Mouse (Mus musculus) liver, postnatal 0 days (tissue): ENCODE results near the gene Acot1. TPM values are rescaled to one million over a fixed set of nuclear protein-coding genes. Genes with fewer than 3 reads are reported as not detected.
A peak's percentile ranks its signal among the peaks of the same experiment; 100 is the strongest.
"Not testable (repeated sequence)": the region's sequence is repeated elsewhere in the genome, so short reads cannot be mapped to it uniquely, and the experiment has no call there.

ENCODE experiments used
- ATAC-seq: fragments of 200-750 bp; cut with Nextera tagmentation; 2 replicates; pipeline ENCODE4 v1.8.0; 2017; ENCODE audit warnings: mild to moderate bottlenecking, moderate library complexity
- DNase-seq: peaks from one replicate; pipeline ENCODE4 v3.0.0-alpha.2; 2016
- H3K27ac ChIP-seq: fragments of 300-500 bp; sonication (generic); 2 replicates; pipeline ENCODE4 v1.5.1; 2014; ENCODE audit warnings: antibody characterized with exemption, moderate library complexity, mild to moderate bottlenecking, low read depth
- H3K27me3 ChIP-seq: fragments of 300-500 bp; sonication (generic); 2 replicates; pipeline ENCODE4 v1.6.1; 2014; ENCODE audit warnings: low read length, control low read depth, mixed read lengths; ENCODE audit not compliant: insufficient read depth
- H3K36me3 ChIP-seq: fragments of 300-500 bp; sonication (generic); replicated peaks from 2 replicates; pipeline ENCODE4 v1.6.1; 2014; ENCODE audit warnings: mild to moderate bottlenecking, control low read depth, low read length, moderate library complexity, mixed read lengths; ENCODE audit not compliant: insufficient read depth
- H3K4me1 ChIP-seq: fragments of 300-500 bp; sonication (generic); 2 replicates; pipeline ENCODE4 v1.6.1; 2014; ENCODE audit warnings: antibody characterized with exemption, mild to moderate bottlenecking, control low read depth; ENCODE audit not compliant: insufficient read depth
- H3K4me2 ChIP-seq: fragments of 300-500 bp; sonication (generic); 2 replicates; pipeline ENCODE4 v1.6.1; 2014; ENCODE audit warnings: low read depth, mild to moderate bottlenecking, low read length, moderate library complexity, mixed read lengths
- H3K4me3 ChIP-seq: fragments of 300-500 bp; sonication (generic); 2 replicates; pipeline ENCODE4 v1.5.1; 2014; ENCODE audit warnings: low read depth, low read length
- H3K9ac ChIP-seq: fragments of 300-500 bp; sonication (generic); replicated peaks from 2 replicates; pipeline ENCODE4 v1.6.1; 2014; ENCODE audit warnings: mild to moderate bottlenecking, moderate library complexity
- H3K9me3 ChIP-seq: fragments of 300-500 bp; sonication (generic); 2 replicates; pipeline ENCODE4 v1.6.1; 2016; ENCODE audit warnings: mild to moderate bottlenecking, control low read depth, low read length, mixed read lengths
- CTCF ChIP-seq: sonication (generic); IDR thresholded peaks from 2 replicates; pipeline ENCODE4 v1.5.1; 2016; ENCODE audit warnings: antibody characterized with exemption, low read depth
- EP300 ChIP-seq: IDR thresholded peaks from 2 replicates; pipeline ENCODE4 v1.6.1; 2016; ENCODE audit warnings: antibody characterized with exemption, low read depth, mild to moderate bottlenecking
- WGBS: fragments of 180-500 bp; shearing (Covaris S2); extraction: QIAGEN DNeasy Blood & Tissue Kit; methylation state at CpG from one replicate; pipeline ENCODE4 v1.1.7; 2014; ENCODE audit not compliant: insufficient replicate concordance; 5-methylcytosine and 5-hydroxymethylcytosine counted together
- polyA plus RNA-seq: library from polyadenylated mRNA; unstranded; fragments of >200 nt; fragmentation: Nextera tagmentation; extraction: Ambion mirVana; gene quantifications from 2 replicates; pipeline ENCODE4 v1.2.1, GENCODE M21; 2015

The Acot1 gene
- polyA plus RNA-seq, 1 experiment from 2014 or later: 87.8 TPM

GRCm38 (mm10) chr12:84025888-84026287 lies 16.6 kb downstream of the Acot1 start:
- Histone ChIP-seq H3K27ac (no peak overlapping the region), H3K27me3 (no peaks in the 10 kb centered on the region), H3K4me1 (no peaks in the 10 kb centered on the region), H3K4me3 (no peak overlapping the region), H3K9me3 (no peaks in the 10 kb centered on the region), H3K4me2 (no peak overlapping the region), H3K9ac (no peak overlapping the region), H3K36me3 (no peaks in the 10 kb centered on the region)
- DNase-seq: no peak
- TF ChIP-seq CTCF (no peak), EP300 (no peak)
- no peak for ATAC-seq
- 75% methylated on average over 7 of the region's 7 CpGs for WGBS

GRCm38 (mm10) chr12:84028328-84028727 lies 19.0 kb downstream of the Acot1 start:
- H3K27me3 ChIP-seq, H3K9me3 ChIP-seq, H3K27ac ChIP-seq, ATAC-seq, H3K36me3 ChIP-seq, H3K9ac ChIP-seq, H3K4me1 ChIP-seq, DNase-seq, H3K4me2 ChIP-seq, H3K4me3 ChIP-seq: not testable (repeated sequence)
- 71% methylated on average over 3 of the region's 3 CpGs for WGBS

GRCm38 (mm10) chr12:84029043-84029442 lies 19.8 kb downstream of the Acot1 start:
- H3K27me3 ChIP-seq, DNase-seq, H3K4me2 ChIP-seq, H3K9me3 ChIP-seq, H3K27ac ChIP-seq, H3K9ac ChIP-seq, H3K36me3 ChIP-seq, ATAC-seq, H3K4me3 ChIP-seq, H3K4me1 ChIP-seq: not testable (repeated sequence)
- WGBS: 95% methylated on average over 1 of the region's 1 CpGs

- H3K4me1 ChIP-seq: peaks cover 4% of the 10 kb centered on the region; the same call in 1 of the 2 replicates
- DNase-seq (peak; percentile 77), ATAC-seq (peak; percentile 48; the same call in 1 of the 2 replicates)
- no peaks in the 10 kb centered on the region for H3K36me3 ChIP-seq
- no peak overlapping the region for H3K9ac ChIP-seq
- no peak overlapping the region for H3K27ac ChIP-seq
- H3K9me3 ChIP-seq: no peaks in the 10 kb centered on the region
- no peak for TF ChIP-seq EP300
- peak; percentile 93 for TF ChIP-seq CTCF
- WGBS: 48% methylated on average over 4 of the region's 4 CpGs
- no peak overlapping the region for H3K4me2 ChIP-seq
- H3K4me3 ChIP-seq: no peak overlapping the region
- H3K27me3 ChIP-seq: no peaks in the 10 kb centered on the region
Observed at GRCm38 (mm10) chr12:84030659-84031332, 21.5 kb downstream of the Acot1 start.

- Histone ChIP-seq H3K4me1 (peaks cover 6% of the 10 kb centered on the region; the same call in 1 of the 2 replicates), H3K4me2 (no peak overlapping the region), H3K9ac (no peak overlapping the region), H3K9me3 (no peaks in the 10 kb centered on the region), H3K27me3 (no peaks in the 10 kb centered on the region), H3K36me3 (no peaks in the 10 kb centered on the region), H3K4me3 (no peak overlapping the region), H3K27ac (no peak overlapping the region)
- DNase-seq (peak; percentile 54), ATAC-seq (peak; percentile 90)
- WGBS: 53% methylated on average over 4 of the region's 4 CpGs
- TF ChIP-seq CTCF: no peak
- peak; percentile 90 for TF ChIP-seq EP300
Observed at GRCm38 (mm10) chr12:84032854-84033253, 23.6 kb downstream of the Acot1 start.

- peak; percentile 38 for ATAC-seq
- H3K27ac ChIP-seq, H3K27me3 ChIP-seq, H3K4me3 ChIP-seq, H3K4me1 ChIP-seq, DNase-seq, H3K36me3 ChIP-seq, H3K9me3 ChIP-seq, H3K9ac ChIP-seq, H3K4me2 ChIP-seq: not testable (repeated sequence)
- WGBS: 39% methylated on average over 2 of the region's 2 CpGs
Observed at GRCm38 (mm10) chr12:84033302-84033701, 24.0 kb downstream of the Acot1 start.

- peaks cover 6% of the 10 kb centered on the region; the same call in 1 of the 2 replicates for H3K4me1 ChIP-seq
- no peak overlapping the region for H3K27ac ChIP-seq
- no peaks in the 10 kb centered on the region for H3K9me3 ChIP-seq
- H3K4me3 ChIP-seq: no peak overlapping the region
- ATAC-seq: no peak
- peak; percentile 15; the same call in 1 of the 2 replicates for TF ChIP-seq EP300
- TF ChIP-seq CTCF: no peak
- no peak for DNase-seq
- H3K36me3 ChIP-seq: no peaks in the 10 kb centered on the region
- no peak overlapping the region for H3K9ac ChIP-seq
- no peaks in the 10 kb centered on the region for H3K27me3 ChIP-seq
- no peak overlapping the region for H3K4me2 ChIP-seq
- WGBS: 19% methylated on average over 4 of the region's 4 CpGs
Observed at GRCm38 (mm10) chr12:84034108-84034507, 24.8 kb downstream of the Acot1 start.
